Comparison of ENCODE assay signal across 28 mouse cellular contexts in the genomic region with DNA sequence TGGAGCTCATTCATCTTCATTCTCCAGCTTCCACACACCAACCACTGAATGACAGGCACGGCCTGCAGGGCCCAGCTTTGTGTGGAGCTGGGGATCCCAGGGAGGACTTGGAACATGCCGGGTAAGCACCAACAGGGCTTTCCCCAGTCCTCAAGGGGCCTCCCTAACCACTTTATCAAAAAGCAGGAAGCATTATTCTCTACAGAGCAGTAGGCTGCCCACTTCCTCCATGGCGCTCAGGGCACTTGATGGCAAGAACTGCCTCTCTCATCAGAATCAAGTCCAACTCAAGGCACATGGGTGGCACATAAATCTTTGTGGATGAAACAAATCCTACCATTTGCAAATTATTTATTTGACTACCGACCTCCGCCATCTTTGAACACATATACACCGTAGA. TPM values are rescaled to one million over a fixed set of nuclear protein-coding genes. Genes with fewer than 3 reads are reported as not detected.
DNase-seq lines count a peak whose midpoint lies in the region; ATAC-seq and TF ChIP-seq lines count a peak whose summit lies in the region.
"Had no signal": no experiment of that assay in that cellular context is flagged by ENCODE, and none has a peak within 500 bp of the region (broad histone marks: within the 10 kb centered on the region; RNA-seq: fewer than 3 reads in every experiment).

No protein-coding gene starts in this region.

- no peak overlapping the region for H3K9ac ChIP-seq in midbrain, embryonic 14.5 days (replicated peaks; ENCODE audit: low read length)
- H3K9ac ChIP-seq: embryonic facial prominence, embryonic 12.5 days; forebrain, embryonic 13.5 days; forebrain, embryonic 15.5 days; forebrain, postnatal 0 days had no signal

- H3K9me3 ChIP-seq in midbrain, embryonic 14.5 days (ENCODE audit: control insufficient read depth, low read length), result no peaks in the 10 kb centered on the region
- H3K9me3 ChIP-seq: embryonic facial prominence, embryonic 10.5 days; embryonic facial prominence, embryonic 12.5 days; forebrain, embryonic 13.5 days; forebrain, embryonic 15.5 days; G1E had no signal

- peaks cover 15% of the 10 kb centered on the region for H3K4me1 ChIP-seq in bone marrow macrophage, adult 2 months (ENCODE audit: control insufficient read depth, insufficient read depth, low read length)
- no peaks in the 10 kb centered on the region for H3K4me1 ChIP-seq in midbrain, embryonic 14.5 days (ENCODE audit: control insufficient read depth, insufficient read depth, low read length)
- H3K4me1 ChIP-seq: embryonic facial prominence, embryonic 10.5 days; embryonic facial prominence, embryonic 12.5 days; forebrain, embryonic 13.5 days; forebrain, embryonic 15.5 days had no signal

- H3K4me3 ChIP-seq in bone marrow macrophage, adult 2 months (ENCODE audit: insufficient read depth, low read length), result no peak overlapping the region
- H3K4me3 ChIP-seq in midbrain, embryonic 14.5 days (replicated peaks; ENCODE audit: low read depth, low read length), result no peak overlapping the region
- H3K4me3 ChIP-seq: embryonic facial prominence, embryonic 10.5 days; embryonic facial prominence, embryonic 12.5 days; forebrain, embryonic 13.5 days; forebrain, embryonic 15.5 days had no signal

- DNase-seq in 416B (ENCODE audit: low read depth), result peak; percentile 37
- no peak for DNase-seq in midbrain, embryonic 14.5 days
- DNase-seq in testis, postnatal 10 days (ENCODE audit: low spot score), result no peak
- DNase-seq in adrenal gland, postnatal 14 days, result no peak
- DNase-seq: adrenal gland, adult 8-10 months; adrenal gland, postnatal 25 days; cerebellum, adult 11-12 months; cerebellum, adult 2 months; cerebellum, adult 9-10 months; cerebellum, postnatal 10 days; cerebellum, postnatal 25 days; forebrain, postnatal 0 days had no signal

- H3K4me2 ChIP-seq in midbrain, embryonic 14.5 days (ENCODE audit: low read length), result no peak overlapping the region
- H3K4me2 ChIP-seq: embryonic facial prominence, embryonic 12.5 days; forebrain, embryonic 13.5 days; forebrain, embryonic 15.5 days had no signal

- no peaks in the 10 kb centered on the region for H3K27me3 ChIP-seq in midbrain, embryonic 14.5 days (ENCODE audit: control insufficient read depth, insufficient read depth, low read length)
- H3K27me3 ChIP-seq: embryonic facial prominence, embryonic 12.5 days; forebrain, embryonic 13.5 days; forebrain, embryonic 15.5 days; Patski had no signal

- no peak for TF ChIP-seq CTCF in bone marrow macrophage, adult 2 months (IDR thresholded peaks at IDR 0.05; ENCODE audit: low read depth, low read length)

- no peak for TF ChIP-seq POLR2A in bone marrow macrophage, adult 2 months (IDR thresholded peaks at IDR 0.05; ENCODE audit: borderline replicate concordance, low read depth, low read length)

- H3K27ac ChIP-seq in bone marrow macrophage, adult 2 months (ENCODE audit: insufficient read depth, low read depth, low read length), result peak overlapping the region; percentile 23; the same call in 1 of the 2 replicates
- no peak overlapping the region for H3K27ac ChIP-seq in midbrain, embryonic 14.5 days (replicated peaks; ENCODE audit: low read depth, low read length)
- H3K27ac ChIP-seq: embryonic facial prominence, embryonic 10.5 days; embryonic facial prominence, embryonic 12.5 days; forebrain, embryonic 13.5 days; forebrain, embryonic 15.5 days had no signal

- H3K36me3 ChIP-seq in midbrain, embryonic 14.5 days (ENCODE audit: control insufficient read depth, insufficient read depth, low read length), result peaks cover 58% of the 10 kb centered on the region

- ATAC-seq in granulocyte monocyte progenitor cell, adult 5-6 weeks (replicated peaks; ENCODE audit: poor library complexity, severe bottlenecking), result peak; percentile 63
- ATAC-seq in megakaryocyte progenitor cell, adult 5-6 weeks (replicated peaks; ENCODE audit: poor library complexity), result 0 out of 2 replicates have a peak, but pooled peaks have one; percentile 37
- ATAC-seq in midbrain, embryonic 14.5 days (ENCODE audit: low FRiP score, low TSS enrichment), result no peak
- ATAC-seq: activated CD4-positive, CD25-positive, alpha-beta regulatory T cell, adult 4 months; forebrain, embryonic 13.5 days; forebrain, embryonic 15.5 days; forebrain, postnatal 0 days; Patski had no signal

- WGBS in midbrain, embryonic 14.5 days, result 94% methylated on average over 6 of the region's 6 CpGs

RNA-seq across cellular contexts. Expression of gene Uqcc1, which starts 15.4 kb away (rescaled TPM):
- 16.1 and 19.0 TPM in 2 replicates for polyA plus RNA-seq in bone marrow macrophage, adult 2 months (2012; ENCODE audit: insufficient read depth, insufficient read length, missing spikeins)
- total RNA-seq in granulocyte monocyte progenitor cell, adult 5-6 weeks (2014; fragmentation: Nextera tagmentation), result 37.9 and 39.5 TPM in 2 replicates
- 66.6 and 71.5 TPM in 2 replicates for total RNA-seq in granulocyte monocyte progenitor cell, adult 5-6 weeks (2017)
- total RNA-seq in megakaryocyte progenitor cell, adult 5-6 weeks (2015), result 39.6 and 40.4 TPM in 2 replicates
- total RNA-seq in megakaryocyte progenitor cell, adult 5-6 weeks (2017), result 51.5 and 55.1 TPM in 2 replicates
- polyA plus RNA-seq in midbrain, embryonic 14.5 days (2014; fragmentation: Nextera tagmentation; extraction: Ambion mirVana), result 45.0 and 58.6 TPM in 2 replicates
- 141 and 154 TPM in 2 replicates for total RNA-seq in adrenal gland, postnatal 14 days (2021)

RNA-seq across cellular contexts. Expression of gene Gm15557, which starts 25.8 kb away (rescaled TPM):
- not detected in 2 replicates for polyA plus RNA-seq in bone marrow macrophage, adult 2 months (2012; ENCODE audit: insufficient read depth, insufficient read length, missing spikeins)
- total RNA-seq in granulocyte monocyte progenitor cell, adult 5-6 weeks (2014; fragmentation: Nextera tagmentation), result not detected in 2 replicates
- not detected in 2 replicates for total RNA-seq in granulocyte monocyte progenitor cell, adult 5-6 weeks (2017)
- total RNA-seq in megakaryocyte progenitor cell, adult 5-6 weeks (2015), result not detected in 2 replicates
- not detected in 2 replicates for total RNA-seq in megakaryocyte progenitor cell, adult 5-6 weeks (2017)
- not detected in 2 replicates for polyA plus RNA-seq in midbrain, embryonic 14.5 days (2014; fragmentation: Nextera tagmentation; extraction: Ambion mirVana)
- not detected in 2 replicates for total RNA-seq in adrenal gland, postnatal 14 days (2021)
- total RNA-seq: adrenal gland, adult 18-20 months; adrenal gland, adult 8-10 months; adrenal gland, postnatal 25 days; adrenal gland, postnatal 4 days; forebrain, postnatal 0 days had no signal
- polyA plus RNA-seq: activated CD4-positive, CD25-positive, alpha-beta regulatory T cell, adult 4 months; C2C12; cerebellum, adult 2 months; cortical plate, adult 2 months; embryonic facial prominence, embryonic 12.5 days; embryonic facial prominence, embryonic 14.5 days; forebrain, embryonic 11.5 days; forebrain, embryonic 13.5 days; forebrain, embryonic 15.5 days; forebrain, postnatal 0 days; Patski had no signal

RNA-seq across cellular contexts. Expression of gene Gdf5, which starts 30.5 kb away (rescaled TPM):
- polyA plus RNA-seq in bone marrow macrophage, adult 2 months (2012; ENCODE audit: insufficient read depth, insufficient read length, missing spikeins), result not detected in 2 replicates
- total RNA-seq in granulocyte monocyte progenitor cell, adult 5-6 weeks (2014; fragmentation: Nextera tagmentation), result not detected in 2 replicates
- not detected in 2 replicates for total RNA-seq in granulocyte monocyte progenitor cell, adult 5-6 weeks (2017)
- total RNA-seq in megakaryocyte progenitor cell, adult 5-6 weeks (2015), result not detected in 2 replicates
- total RNA-seq in megakaryocyte progenitor cell, adult 5-6 weeks (2017), result not detected in 2 replicates
- polyA plus RNA-seq in midbrain, embryonic 14.5 days (2014; fragmentation: Nextera tagmentation; extraction: Ambion mirVana), result 0.36 and 0.70 TPM in 2 replicates
- 1.1 and 1.8 TPM in 2 replicates for total RNA-seq in adrenal gland, postnatal 14 days (2021)
- polyA plus RNA-seq: activated CD4-positive, CD25-positive, alpha-beta regulatory T cell, adult 4 months; C2C12; G1E had no signal

RNA-seq across cellular contexts. Expression of gene Cep250, which starts 41.6 kb away (rescaled TPM):
- 47.2 and 49.6 TPM in 2 replicates for polyA plus RNA-seq in bone marrow macrophage, adult 2 months (2012; ENCODE audit: insufficient read depth, insufficient read length, missing spikeins)
- total RNA-seq in granulocyte monocyte progenitor cell, adult 5-6 weeks (2014; fragmentation: Nextera tagmentation), result 33.3 and 44.4 TPM in 2 replicates
- 39.0 and 41.6 TPM in 2 replicates for total RNA-seq in granulocyte monocyte progenitor cell, adult 5-6 weeks (2017)
- 9.6 and 12.7 TPM in 2 replicates for total RNA-seq in megakaryocyte progenitor cell, adult 5-6 weeks (2015)
- 30.7 and 44.6 TPM in 2 replicates for total RNA-seq in megakaryocyte progenitor cell, adult 5-6 weeks (2017)
- 10.6 and 12.8 TPM in 2 replicates for polyA plus RNA-seq in midbrain, embryonic 14.5 days (2014; fragmentation: Nextera tagmentation; extraction: Ambion mirVana)
- total RNA-seq in adrenal gland, postnatal 14 days (2021), result 13.1 and 14.9 TPM in 2 replicates
